Mouse (Mus musculus): Measurements from ENCODE around the gene Unc5a.

Unc5a gene

GRCm38 (mm10) chr13:55004646-55005045 is 55.4 kb downstream of the Unc5a start:
- DNase-seq (ENCODE audit: low read depth) = no peak

- no peak for DNase-seq (ENCODE audit: low read depth)
These were observed 56.6 kb downstream of the Unc5a start for GRCm38 (mm10) chr13:55005691-55006414.

GRCm38 (mm10) chr13:55006415-55006742 is 57.2 kb downstream of the Unc5a start:
- no peak for DNase-seq (ENCODE audit: low read depth)

- no peak for DNase-seq (ENCODE audit: low read depth)
These were observed 59.4 kb downstream of the Unc5a start for GRCm38 (mm10) chr13:55008589-55008988.

GRCm38 (mm10) chr13:55011103-55011502 is 61.9 kb downstream of the Unc5a start:
- DNase-seq (ENCODE audit: low read depth) = no peak

GRCm38 (mm10) chr13:55011981-55012478 is 62.8 kb downstream of the Unc5a start:
- peak; percentile 35 for DNase-seq (ENCODE audit: low read depth)

GRCm38 (mm10) chr13:55013702-55014344 is 64.6 kb downstream of the Unc5a start:
- DNase-seq (ENCODE audit: low read depth) = peak; percentile 52

- DNase-seq (ENCODE audit: low read depth) = no peak
These were observed 65.2 kb downstream of the Unc5a start for GRCm38 (mm10) chr13:55014451-55014850.

GRCm38 (mm10) chr13:55017154-55017897 is 68.1 kb downstream of the Unc5a start:
- DNase-seq (ENCODE audit: low read depth) = peak; percentile 37

GRCm38 (mm10) chr13:55017898-55018599 is 68.8 kb downstream of the Unc5a start:
- peak; percentile 83 for DNase-seq (ENCODE audit: low read depth)

- no peak for DNase-seq (ENCODE audit: low read depth)
These were observed 69.5 kb downstream of the Unc5a start for GRCm38 (mm10) chr13:55018700-55019099.

GRCm38 (mm10) chr13:55019181-55019580 is 70.0 kb downstream of the Unc5a start:
- DNase-seq (ENCODE audit: low read depth) = no peak

- peak; percentile 15 for DNase-seq (ENCODE audit: low read depth)
These were observed 70.8 kb downstream of the Unc5a start for GRCm38 (mm10) chr13:55020051-55020450.

- peak; percentile 9 for DNase-seq (ENCODE audit: low read depth)
These were observed 72.1 kb downstream of the Unc5a start, which contains the start of gene Hk3 for GRCm38 (mm10) chr13:55021194-55021779. TSS of gene Hk3 (minus strand) at chr13:55021385.

- no peak for DNase-seq (ENCODE audit: low read depth)
These were observed 73.0 kb downstream of the Unc5a start for GRCm38 (mm10) chr13:55022256-55022655.

GRCm38 (mm10) chr13:55022715-55023114 is 73.5 kb downstream of the Unc5a start:
- DNase-seq (ENCODE audit: low read depth) = peak; percentile 66

GRCm38 (mm10) chr13:55024215-55024614 is 75.0 kb downstream of the Unc5a start:
- DNase-seq (ENCODE audit: low read depth) = peak; percentile 6

GRCm38 (mm10) chr13:55040016-55040415 is 90.8 kb downstream of the Unc5a start:
- DNase-seq (ENCODE audit: low read depth) = no peak

- DNase-seq (ENCODE audit: low read depth) = no peak
These were observed 98.5 kb downstream of the Unc5a start for GRCm38 (mm10) chr13:55047706-55048105.
